8 mouse cellular contexts compared by ENCODE assay signal in the genomic region with DNA sequence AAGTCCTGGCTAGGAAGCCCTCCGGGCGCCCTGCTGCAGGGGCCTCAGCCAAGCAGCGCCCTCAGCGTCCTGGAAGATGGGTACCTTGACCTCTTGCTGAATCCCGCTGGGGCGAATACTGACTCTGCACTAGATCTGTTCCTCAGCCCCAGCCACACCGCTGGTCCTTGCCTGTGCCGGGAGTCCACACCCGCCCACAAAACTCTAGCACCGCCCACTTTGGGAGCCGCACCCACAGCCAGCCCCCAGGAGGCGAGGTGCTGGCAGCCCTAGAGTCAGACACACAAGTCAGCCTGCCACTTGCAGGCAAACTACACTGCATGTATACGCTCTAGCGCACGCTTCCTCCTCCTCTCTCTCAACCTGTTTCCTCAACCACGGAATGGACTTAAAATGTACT. TPM values are rescaled to one million over a fixed set of nuclear protein-coding genes. Genes with fewer than 3 reads are reported as not detected.
DNase-seq lines count a peak whose midpoint lies in the region; ATAC-seq and TF ChIP-seq lines count a peak whose summit lies in the region.

Gene Npy4r, minus strand, starts transcription at position 148 of the 400 bp plus-strand sequence.

- H3K4me3 ChIP-seq in lung, adult 2 months (replicated peaks; ENCODE audit: extremely low read depth, low read depth, low read length), result no peak within 1 kb of the TSS
- no peak within 1 kb of the TSS for H3K4me3 ChIP-seq in layer of hippocampus, adult 2 months

- no peaks in the 10 kb centered on the region for H3K4me1 ChIP-seq in lung, adult 2 months (ENCODE audit: control insufficient read depth, insufficient read depth, low read length)

- TF ChIP-seq POLR2A in lung, adult 2 months (IDR thresholded peaks at IDR 0.05; ENCODE audit: borderline replicate concordance, extremely low read depth, low read depth, low read length), result no peak

- TF ChIP-seq CTCF in lung, adult 2 months (IDR thresholded peaks at IDR 0.05; ENCODE audit: insufficient read depth, low read length), result no peak
- no peak for TF ChIP-seq CTCF in layer of hippocampus, adult 2 months (conservative IDR thresholded peaks at IDR 0.05)

- no peak within 1 kb of the TSS for H3K27ac ChIP-seq in layer of hippocampus, adult 2 months

- WGBS in lung, adult 2 months, result 9% methylated on average over 16 of the region's 16 CpGs

- DNase-seq in Muller cell, postnatal 12 days (ENCODE audit: inconsistent ontology term), result peak; percentile 40
- DNase-seq in heart, adult 9 months (ENCODE audit: low spot score in 2 of 2), result peak; percentile 8 to 48
- DNase-seq in kidney, adult 9 months, result peak; percentile 61
- peak; percentile 45 for DNase-seq in lung, adult 2 months
- peak; percentile 24 for DNase-seq in ovary, postnatal 10 days (ENCODE audit: low spot score)
- DNase-seq in layer of hippocampus, adult 2 months (ENCODE audit: low spot score in 2 of 2), result no peak

- ATAC-seq in common myeloid progenitor, adult 5-6 weeks (replicated peaks; ENCODE audit: low read depth, poor library complexity, severe bottlenecking), result peak; percentile 89
- ATAC-seq in CD4-positive, CD25-positive, alpha-beta regulatory T cell, adult 4 months, result no peak

RNA-seq across cellular contexts. Expression of gene Npy4r, which starts in this region (rescaled TPM):
- total RNA-seq in common myeloid progenitor, adult 5-6 weeks (2017), result not detected in 2 replicates
- 0.14 TPM in 2 replicates for polyA plus RNA-seq in lung, adult 2 months (2012; rRNA removed)
- total RNA-seq in layer of hippocampus, adult 2 months (2021), result not detected
- not detected for polyA plus RNA-seq in CD4-positive, CD25-positive, alpha-beta regulatory T cell, adult 4 months (2017; shearing (Covaris generic))

Comparison
In these comparisons a context has a peak if more than half of its experiments do, and no peak if none do; other contexts are left out.
1. Peak in ATAC-seq in common myeloid progenitor, adult 5-6 weeks; RNA of the gene not detected or under 1 TPM.
2. Peak in DNase-seq in lung, adult 2 months; RNA of the gene not detected or under 1 TPM.
3. DNase-seq: peak in Muller cell, postnatal 12 days (single experiment), heart, adult 9 months (2 of 2), kidney, adult 9 months (single experiment) and ovary, postnatal 10 days (single experiment); none in layer of hippocampus, adult 2 months (0 of 2).